In genomic region chr4:145252611-145253010, GRCm38 (mm10) we compare ENCODE assay signal across 25 mouse cellular contexts.
"Had no signal": no experiment of that assay in that cellular context is flagged by ENCODE, and none has a peak within 500 bp of the region (broad histone marks: within the 10 kb centered on the region; RNA-seq: fewer than 3 reads in every experiment).

No protein-coding gene starts in this region.

- ATAC-seq: hindbrain, embryonic 16.5 days; intestine, embryonic 16.5 days had no signal

- H3K4me2 ChIP-seq: heart, embryonic 11.5 days; heart, embryonic 13.5 days; heart, embryonic 15.5 days; hindbrain, embryonic 14.5 days; kidney, embryonic 15.5 days; limb, embryonic 13.5 days; limb, embryonic 15.5 days had no signal

- H3K36me3 ChIP-seq: heart, embryonic 13.5 days; heart, embryonic 15.5 days; kidney, embryonic 15.5 days; limb, embryonic 13.5 days; limb, embryonic 15.5 days had no signal

- H3K27ac ChIP-seq: gastrocnemius, adult 2 months; heart, adult 2 months; heart, embryonic 13.5 days; heart, embryonic 15.5 days; hindbrain, embryonic 14.5 days; kidney, embryonic 15.5 days; kidney, postnatal 0 days; limb, embryonic 13.5 days; limb, embryonic 15.5 days had no signal

- H3K9me3 ChIP-seq: heart, embryonic 13.5 days; heart, embryonic 15.5 days; kidney, embryonic 15.5 days; limb, embryonic 13.5 days; limb, embryonic 15.5 days had no signal

- H3K9ac ChIP-seq: heart, embryonic 13.5 days; heart, embryonic 15.5 days; hindbrain, embryonic 14.5 days; kidney, embryonic 15.5 days; limb, embryonic 13.5 days; limb, embryonic 15.5 days had no signal

- H3K4me3 ChIP-seq: gastrocnemius, adult 2 months; heart, adult 2 months; heart, embryonic 13.5 days; heart, embryonic 15.5 days; kidney, embryonic 15.5 days; limb, embryonic 13.5 days; limb, embryonic 15.5 days had no signal

- DNase-seq: gastrocnemius, adult 2 months; gastrocnemius, postnatal 10 days; gastrocnemius, postnatal 25 days; heart, adult 11 months; heart, adult 2 months; heart, postnatal 14 days; heart, postnatal 36 days; kidney, adult 11 months; kidney, adult 2 months; kidney, adult 9 months; kidney, postnatal 14 days; kidney, postnatal 36 days; layer of hippocampus, adult 9-11 months; layer of hippocampus, postnatal 36 days; left cerebral cortex, postnatal 4 days had no signal

- H3K4me1 ChIP-seq: heart, embryonic 13.5 days; heart, embryonic 15.5 days; limb, embryonic 13.5 days; limb, embryonic 15.5 days had no signal
